Mouse (Mus musculus): Measurements from ENCODE around the gene Mat2b.

The Mat2b gene

GRCm38 (mm10) chr11:40675014-40675730 is 19.8 kb downstream of the Mat2b start:
- no peak for DNase-seq (ENCODE audit: low read depth, low spot score)

- no peak for DNase-seq (ENCODE audit: low read depth, low spot score)
Measured at GRCm38 (mm10) chr11:40649726-40650445, 45.1 kb downstream of the Mat2b start.

- DNase-seq (ENCODE audit: low read depth, low spot score), result no peak
Measured at GRCm38 (mm10) chr11:40647246-40647645, 47.8 kb downstream of the Mat2b start.
